Mouse (Mus musculus): Measurements from ENCODE around the gene Srl.
"Not testable (repeated sequence)": the region's sequence is repeated elsewhere in the genome, so short reads cannot be mapped to it uniquely, and the experiment has no call there.

The Srl gene

DNA sequence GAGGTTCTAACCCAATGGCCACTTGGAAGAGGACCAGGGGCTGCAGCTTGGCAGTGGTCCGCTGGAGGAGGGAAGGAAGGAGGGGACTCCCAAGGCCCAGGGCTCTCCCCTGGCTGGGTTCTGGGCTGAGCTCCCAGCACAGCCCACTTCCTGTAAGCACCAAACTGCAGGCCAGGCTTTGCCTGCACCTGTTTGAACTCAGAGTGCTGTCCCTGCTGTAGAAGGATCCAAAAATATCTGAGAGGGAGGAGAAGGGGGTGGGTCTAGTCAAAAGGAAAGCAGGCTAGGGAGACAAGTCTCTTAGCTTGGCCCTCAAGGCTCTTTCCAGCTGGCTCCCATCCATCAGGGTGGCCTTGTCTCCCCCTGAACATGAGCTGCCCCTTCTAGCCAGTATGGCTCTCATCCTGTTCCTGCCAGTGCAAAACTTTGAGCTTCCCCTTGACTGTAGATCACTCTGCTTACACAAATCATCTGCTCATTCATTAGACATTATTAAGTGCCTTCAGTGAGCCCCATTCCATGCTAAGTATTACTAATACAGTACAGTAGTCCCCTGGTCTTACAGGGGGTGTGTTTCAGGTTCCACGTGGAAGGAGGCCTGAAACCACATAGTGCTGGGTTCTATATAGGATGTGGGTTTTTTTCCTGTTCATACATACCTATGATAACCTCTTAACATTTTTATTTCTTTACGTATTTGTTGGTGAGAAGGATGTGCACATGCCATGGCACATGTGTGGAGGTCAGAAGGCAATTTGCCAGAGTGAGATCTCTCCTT, 28.8 kb downstream of the Srl start:
- DNase-seq: peak; percentile 42

DNA sequence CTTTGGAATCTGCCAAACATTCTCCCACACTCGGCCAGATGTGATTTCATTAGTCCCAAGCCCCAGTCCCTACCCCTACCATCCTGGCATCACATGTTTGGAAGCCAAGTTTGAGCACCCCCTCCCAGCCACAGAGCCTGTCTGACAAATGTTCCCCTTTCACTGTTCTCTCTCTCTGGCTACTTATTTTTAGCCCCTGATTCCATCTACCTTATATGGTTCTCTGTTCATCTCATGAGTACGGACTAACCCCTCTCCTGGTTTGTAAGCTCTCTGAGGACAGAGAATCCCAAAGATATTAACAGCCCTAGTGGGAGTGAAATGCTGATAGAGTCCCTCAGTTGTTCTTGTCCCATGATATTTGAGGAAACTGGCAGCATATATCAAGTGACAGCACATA, 30.2 kb downstream of the Srl start:
- DNase-seq: no peak

DNA sequence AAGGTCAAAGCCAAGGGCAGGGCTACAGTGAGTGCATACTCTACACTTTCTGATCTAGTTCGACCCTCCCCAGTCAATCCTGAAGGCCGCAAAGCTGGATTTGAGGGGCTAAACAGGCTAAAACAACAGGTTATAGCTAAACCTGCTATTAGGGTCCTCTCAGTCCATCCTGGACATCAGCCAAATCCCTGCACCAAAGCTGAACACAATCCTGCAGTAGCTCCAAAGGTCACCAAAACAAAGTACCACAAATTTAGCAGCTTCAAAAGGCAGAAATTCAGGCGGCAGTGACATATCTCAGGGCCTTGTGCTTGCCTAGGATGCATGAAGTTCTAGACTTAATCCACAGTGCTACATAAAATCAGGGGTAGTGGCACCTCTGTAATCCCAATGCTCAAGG, 35.4 kb downstream of the Srl start:
- no peak for DNase-seq

DNA sequence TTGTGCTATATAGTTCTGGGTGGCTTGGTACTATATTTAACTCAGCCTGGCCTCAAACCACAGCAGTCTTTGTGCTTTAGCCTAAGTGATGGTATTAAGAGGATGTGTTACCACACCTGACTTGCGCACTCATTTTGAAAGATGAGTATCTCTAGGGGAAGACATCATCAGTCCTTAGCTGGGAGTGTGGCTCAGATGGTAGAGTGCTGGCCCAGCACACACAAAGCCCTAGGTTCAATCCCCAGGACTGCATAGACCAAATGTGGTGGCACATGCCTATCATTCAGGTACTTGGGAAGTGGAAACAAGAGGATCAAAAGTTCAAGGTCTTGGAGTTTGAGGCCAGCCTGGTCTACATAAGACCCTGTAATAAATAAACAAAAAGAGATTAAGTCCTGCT, 38.1 kb downstream of the Srl start:
- no peak for DNase-seq

DNA sequence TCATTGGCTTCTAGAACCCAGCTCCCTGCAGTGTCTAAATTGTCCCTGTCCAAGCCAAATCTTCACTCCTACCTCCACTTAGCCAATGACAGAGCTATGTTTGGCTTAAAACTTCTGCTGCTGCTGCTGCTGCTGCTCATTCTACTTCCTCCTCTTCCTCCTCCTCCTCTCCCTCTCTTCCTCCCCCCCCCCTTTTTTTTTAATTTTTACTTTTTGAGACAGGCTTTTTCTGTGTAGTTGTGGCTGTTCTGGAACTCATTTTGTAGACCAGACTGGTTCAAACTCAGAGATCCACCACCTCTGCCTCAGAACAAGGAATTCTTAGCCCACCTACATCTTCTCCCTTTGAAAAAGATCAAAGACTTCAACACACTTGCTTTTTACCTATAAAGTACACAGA, 39.0 kb downstream of the Srl start:
- DNase-seq: no peak

DNA sequence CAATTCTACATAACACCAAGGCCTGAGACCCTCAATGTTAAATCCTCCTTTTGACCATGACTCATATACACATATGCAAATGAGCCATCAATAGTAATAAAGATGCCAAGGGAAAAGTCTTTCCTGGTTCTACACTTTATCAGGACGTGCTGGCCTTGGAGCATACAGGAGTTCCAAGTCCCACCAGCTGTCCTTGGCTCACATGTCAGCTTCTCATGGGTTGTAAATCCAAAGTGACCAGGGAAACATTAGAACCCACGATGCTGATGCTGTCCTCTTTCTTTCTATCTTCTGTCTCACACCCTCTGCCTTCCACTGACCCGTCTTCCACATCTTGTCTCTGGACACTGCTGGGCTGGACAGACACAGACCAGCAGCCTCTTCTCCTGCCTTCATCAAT, 39.9 kb downstream of the Srl start:
- no peak for DNase-seq

DNA sequence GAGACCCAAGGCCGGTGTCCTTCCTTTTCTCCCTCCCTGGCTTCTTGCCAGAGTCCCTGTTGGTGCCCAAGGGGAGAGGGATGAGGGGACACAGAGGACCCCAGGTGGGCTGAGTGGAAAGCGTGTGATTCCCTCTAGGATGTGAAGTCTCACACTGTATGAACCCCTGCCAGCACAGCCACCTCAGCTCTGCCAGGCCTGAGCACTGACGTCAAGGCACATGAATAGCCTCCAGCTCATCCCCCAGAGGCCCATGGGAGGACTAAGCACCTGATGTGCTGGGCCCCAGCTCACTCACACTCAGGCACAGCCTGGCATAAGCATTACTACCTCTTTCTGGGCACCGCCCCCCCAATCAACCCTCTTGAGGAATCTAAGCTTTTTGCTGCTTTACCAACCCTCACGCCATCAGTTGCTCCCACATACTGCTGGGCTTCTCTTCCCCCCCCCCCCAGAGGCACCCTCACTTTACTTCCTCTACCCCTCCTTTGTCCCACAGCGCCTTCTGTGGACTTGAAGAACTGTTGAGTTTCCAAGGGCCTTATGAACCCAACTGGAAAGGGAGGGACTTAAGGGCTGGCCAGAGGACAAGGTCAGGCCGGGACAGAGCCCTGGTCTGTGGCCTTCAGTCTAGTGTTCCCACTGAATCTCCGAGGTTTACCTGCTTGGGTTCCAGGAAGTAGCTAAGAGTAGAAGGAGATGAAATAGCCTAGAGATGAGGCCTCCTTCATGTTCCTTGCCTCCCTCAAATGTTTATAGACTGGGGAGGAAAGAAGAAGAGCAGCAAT, 40.8 kb downstream of the Srl start:
- no peak for DNase-seq

DNA sequence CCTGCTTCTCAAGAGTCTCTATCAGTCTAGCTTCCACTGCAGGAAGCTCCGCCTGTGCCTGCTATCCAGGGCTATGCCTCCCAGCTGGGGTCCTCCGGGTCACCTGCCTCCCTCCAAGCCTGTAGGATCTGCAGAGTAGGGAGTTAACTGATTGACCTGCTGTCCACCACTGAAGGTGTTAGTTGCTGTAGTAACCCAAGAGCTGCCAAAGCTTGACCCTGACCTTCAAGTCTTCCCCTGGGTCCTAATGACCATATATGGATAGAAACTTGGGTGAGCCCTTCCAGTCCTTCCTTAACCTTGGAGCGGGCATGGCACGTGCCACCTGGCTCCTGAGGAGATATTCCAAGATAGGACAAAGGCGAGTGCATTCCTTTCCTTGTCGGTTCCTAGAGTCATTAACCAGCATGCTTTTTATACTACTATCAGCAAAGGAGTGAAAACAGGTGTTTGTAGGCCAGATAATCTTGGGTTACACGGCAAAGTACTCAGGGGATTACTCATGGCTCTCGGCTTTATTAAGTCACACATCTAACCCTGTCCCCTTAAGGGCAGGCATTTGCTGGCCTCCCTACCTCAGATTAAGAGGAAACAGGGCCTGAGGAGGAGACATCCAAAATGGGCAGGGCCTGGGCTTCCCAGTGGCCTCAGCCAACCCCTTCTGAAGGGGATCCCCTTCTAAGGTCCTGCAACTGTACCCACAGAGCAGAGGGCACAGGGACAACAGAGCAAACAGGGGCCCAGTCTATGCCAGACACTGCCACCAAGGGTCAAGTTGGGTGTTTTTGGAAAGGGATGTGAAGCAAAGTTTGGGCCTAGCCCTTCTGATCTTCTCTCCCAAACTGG, 43.6 kb downstream of the Srl start:
- DNase-seq: no peak

DNA sequence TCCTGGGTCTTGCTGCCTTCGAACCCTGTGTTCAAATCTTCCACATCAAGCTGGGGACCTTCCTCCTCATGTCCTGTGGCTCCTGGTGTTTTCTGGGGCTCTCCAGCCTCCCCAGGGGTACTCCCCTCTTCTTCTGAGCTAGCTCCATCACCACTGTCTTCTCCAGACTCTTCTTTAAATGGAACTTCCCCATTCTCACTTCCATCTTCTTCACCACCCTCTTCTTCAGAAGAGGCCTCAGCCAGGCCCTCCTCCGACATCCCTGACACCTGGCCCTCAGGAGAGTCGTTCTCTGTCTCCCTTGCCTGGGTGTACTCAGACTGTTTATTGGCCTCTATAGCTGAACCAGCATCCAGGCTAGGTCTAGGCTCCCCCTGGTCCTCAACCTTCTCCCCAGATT, 45.1 kb downstream of the Srl start:
- DNase-seq: no peak

DNA sequence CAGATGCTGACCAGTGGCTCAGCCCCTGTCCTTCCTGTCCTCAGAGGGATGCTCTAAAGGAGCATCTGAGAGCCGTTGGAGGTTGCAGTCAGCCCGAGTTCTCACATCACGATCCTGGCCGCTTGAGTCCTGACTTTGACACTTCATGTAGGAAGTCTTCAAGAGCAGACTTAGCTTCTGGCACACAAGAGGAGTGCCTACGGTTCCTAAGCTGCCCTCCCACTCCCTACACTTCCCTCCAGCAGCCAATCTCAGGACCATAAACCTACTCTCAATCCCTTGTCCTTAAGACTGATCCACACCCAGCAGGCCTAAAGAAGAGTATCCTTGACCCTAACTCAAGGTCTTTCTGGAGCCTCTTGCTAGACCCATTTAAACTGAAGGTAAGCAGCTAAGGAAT, 45.8 kb downstream of the Srl start:
- peak; percentile 81 for DNase-seq

DNA sequence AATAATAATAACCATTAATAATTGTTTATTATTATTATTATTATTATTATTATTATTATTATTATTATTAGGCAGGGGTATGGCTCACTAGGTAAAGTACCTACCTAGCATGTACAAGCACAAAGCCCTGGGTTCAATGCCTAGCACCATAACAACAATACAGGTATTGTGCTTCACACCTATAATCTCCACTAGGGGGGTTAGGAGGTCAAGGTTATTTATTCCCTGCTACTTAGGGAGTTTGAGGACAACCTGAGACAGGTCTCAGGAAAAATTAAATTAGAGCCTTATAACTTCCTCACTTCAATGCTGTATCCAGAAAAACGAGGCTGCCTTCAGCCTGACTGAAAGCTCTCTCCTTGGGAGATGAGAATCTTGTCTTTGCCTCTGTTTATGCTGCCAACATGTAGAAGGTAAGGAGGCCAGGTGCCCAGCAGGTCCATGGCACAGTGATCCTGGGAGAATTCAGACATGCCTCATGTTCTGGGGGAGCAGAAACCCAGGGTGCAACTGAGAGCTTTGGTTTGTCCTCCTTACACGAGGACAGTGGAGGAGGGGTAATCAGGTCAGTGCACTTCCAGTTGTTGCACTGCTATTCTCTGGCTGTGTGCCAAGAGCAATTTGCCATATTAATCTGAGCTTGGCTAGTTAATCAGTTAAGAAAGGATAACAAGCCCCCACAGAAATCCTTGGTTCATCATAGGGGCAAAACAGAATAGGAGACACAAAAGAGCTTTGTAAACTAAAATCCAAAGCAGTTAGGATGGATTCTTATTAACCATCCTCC, 48.6 kb downstream of the Srl start:
- no peak for DNase-seq

DNA sequence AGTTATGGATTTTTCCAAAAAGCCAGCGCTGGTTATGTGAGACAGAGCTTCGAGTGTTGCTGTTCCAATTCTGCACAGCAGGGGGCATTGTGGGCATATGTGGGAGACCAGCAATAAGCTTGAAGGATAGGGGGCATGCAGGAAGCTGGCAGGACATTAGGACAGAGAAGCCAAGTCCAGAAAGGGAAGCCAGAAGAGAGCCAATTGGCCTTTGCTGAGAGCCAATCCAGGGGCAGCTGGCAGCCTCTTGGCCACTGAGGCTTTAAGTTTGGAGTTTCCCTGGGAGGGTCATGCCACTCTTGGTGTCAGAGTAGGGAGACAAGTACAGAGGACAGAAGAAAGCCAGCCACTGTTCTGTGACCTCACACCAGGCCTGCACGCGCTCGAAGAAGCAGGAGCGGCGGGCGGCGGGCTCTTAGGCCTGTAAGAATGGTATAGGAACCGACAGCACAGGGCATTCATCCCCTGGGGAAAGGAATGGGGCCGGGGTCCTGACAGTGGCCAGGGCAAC, 52.4 kb downstream of the Srl start:
- peak; percentile 98 for DNase-seq

DNA sequence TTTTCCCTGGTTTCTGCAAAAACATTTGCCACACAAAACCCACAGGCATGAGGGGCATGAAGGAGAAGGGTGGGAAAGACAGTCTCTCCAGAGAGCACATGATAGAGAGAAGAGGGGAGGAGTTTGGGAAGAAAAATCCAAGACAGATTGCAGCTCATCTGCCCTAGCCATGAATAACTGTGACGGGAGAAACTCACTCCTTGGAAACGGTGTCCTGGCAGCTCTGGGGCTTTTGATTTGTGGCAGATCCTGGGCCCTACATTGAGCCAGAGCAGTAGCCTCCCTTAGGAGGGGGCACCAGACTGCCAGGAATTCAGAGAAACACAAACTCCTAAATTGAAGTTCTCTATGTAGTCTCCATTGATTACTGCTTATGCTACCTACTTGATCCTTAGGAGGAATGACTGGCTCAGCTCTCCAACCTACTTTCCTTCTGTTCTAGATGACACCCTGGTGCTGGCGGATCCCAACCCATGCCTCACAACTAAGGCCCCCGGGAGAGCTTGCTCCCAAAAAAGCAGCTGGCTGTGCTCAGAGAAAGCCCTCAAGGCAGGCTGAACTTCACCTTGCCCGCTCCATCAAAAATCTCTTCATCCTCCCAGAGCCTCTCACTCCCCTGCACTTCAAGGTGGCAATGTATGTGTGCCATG, 60.9 kb downstream of the Srl start:
- DNase-seq: no peak

DNA sequence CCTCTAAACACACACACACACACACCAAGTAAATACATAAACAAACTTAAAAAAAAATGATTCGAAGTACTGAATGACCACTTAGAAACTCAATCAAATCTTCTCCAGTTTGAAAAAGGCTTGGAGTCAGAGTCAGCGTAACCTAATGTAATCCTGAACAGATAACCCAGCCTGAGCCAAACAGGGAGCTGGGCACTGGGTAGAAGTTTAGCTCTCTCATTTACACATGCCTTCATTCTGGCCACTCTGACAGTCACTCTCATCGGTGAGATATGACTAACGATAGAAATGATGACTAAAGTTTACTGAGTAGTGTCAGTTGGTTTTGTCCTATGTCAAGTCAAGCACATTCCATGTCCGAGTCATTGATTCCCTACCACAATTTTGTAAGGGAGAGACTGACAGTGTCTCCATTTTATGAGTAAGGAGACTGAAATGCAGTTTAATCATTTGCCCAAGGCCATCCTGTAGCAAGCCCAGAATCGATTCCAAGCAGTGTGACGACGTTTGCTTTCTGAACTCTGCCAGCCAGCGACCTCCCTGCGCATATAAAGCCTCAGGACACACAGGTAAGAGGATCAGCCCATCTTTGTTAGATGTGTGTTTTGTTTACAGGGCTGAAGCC, 63.9 kb downstream of the Srl start:
- no peak for DNase-seq

DNA sequence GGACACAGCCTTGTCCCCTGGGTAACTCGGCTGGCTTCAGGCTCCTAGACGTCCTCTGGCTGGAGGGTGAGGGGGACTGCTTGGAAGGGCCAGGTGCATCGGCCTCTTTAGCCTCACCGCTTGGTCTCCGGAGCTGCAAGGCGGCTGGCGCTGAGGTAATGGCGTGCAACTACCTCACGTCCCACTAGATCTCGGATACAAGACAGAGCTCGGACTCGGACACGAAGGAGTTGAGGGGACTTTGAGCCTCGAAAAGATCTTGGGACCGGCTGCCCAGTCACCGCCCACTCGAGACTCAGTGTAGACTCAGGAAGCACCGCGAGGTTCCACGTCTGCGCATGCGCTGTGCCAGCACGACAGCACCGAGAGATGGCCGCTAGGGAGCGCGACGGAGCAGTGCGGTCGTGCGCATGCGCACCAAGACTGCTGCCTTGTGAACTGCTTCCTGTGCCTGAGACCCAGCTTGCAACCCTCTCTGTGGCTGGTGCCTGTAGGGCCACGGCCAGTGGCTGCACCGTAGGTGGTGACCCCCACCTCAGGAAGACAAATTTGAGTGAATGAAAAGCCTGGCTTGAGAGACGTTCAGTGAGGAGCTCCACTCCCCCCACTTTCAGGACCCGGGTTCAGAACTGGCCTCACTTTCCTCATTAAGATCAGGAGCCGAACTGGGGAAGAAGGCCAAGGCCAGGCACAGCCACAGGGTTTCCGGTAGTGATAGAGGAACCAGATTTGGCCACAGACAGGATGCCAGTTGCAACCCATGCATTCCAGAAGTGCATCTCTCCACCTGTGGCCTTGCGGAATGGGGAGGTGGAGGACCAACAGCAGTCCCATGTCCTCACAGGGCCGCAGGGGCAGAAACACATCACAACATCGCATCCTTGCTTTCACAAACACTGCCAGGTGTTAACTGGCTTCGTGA, 66.5 kb downstream of the Srl start:
- peak; percentile 95 for DNase-seq

DNA sequence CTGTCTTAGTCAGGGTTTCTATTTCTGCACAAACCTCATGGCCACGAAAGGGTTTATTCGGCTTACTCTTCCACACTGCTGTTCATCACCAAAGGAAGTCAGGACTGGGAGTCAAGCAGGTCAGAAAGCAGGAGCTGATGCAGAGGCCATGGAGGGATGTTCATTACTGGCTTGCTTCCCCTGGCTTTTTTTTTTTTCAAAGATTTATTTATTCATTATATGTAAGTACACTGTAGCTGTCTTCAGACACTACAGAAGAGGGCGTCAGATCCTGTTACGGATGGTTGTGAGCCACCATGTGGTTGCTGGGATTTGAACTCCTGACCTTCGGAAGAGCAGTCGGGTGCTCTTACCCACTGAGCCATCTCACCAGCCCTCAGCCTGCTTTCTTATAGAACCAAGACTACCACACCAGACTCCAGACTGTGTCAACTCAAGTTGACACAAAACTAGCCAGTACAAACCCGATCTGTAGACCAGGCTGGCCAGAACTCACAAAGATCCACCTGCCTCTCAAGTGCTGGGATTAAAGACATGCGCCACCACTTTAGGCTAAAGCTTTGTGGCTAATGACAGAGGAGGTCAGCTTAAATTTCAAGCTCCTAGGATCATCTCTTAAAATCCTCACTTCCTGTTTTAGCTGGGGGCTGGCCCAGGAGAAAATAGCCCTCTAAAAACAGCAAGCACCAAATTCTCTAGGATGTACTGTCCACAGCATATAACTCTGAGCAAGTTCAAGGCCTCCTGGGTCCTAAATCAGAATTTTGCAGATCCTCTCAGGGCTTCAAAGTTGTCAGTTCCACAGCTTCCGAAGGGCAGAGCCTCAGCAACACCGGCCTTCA, 67.4 kb downstream of the Srl start:
- DNase-seq: not testable (repeated sequence)

DNA sequence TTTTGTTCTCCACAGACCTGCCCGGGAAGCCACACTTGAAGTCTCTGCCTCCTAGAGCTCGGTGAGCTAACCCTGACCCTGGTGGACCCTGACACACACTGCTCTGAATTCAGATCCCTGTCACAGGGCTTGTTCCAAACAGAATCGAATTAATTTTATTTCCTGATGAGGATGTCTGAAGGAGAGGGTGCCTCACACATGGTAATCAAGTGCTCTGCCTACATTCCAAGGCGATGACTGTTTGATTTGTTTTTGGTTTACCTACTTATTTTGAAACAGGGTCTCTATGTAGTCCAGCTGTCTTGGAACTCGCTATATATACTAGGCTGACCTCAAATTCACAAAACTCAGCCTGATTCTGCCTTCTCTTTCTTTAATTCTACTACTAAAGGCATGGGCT, 68.4 kb downstream of the Srl start:
- no peak for DNase-seq

DNA sequence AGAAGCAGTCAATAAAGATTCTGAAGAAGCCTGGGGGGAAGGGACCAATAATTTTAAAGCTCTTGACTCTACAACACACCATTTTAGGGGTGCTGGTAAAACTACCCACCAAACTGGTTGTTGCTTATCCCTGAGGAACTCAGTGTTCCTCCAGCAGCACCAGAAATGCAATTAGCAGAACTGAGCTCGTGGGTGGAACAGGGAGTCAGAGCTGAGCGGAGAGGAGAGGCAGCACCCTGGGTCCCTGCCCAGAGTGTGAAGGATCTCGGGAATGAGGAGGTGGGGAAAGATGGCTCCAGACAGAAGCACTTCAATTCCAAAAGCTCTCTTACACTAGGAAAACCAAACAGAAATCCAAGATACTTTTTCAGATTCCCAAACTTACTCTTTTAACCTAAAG, 68.9 kb downstream of the Srl start:
- peak; percentile 70 for DNase-seq

DNA sequence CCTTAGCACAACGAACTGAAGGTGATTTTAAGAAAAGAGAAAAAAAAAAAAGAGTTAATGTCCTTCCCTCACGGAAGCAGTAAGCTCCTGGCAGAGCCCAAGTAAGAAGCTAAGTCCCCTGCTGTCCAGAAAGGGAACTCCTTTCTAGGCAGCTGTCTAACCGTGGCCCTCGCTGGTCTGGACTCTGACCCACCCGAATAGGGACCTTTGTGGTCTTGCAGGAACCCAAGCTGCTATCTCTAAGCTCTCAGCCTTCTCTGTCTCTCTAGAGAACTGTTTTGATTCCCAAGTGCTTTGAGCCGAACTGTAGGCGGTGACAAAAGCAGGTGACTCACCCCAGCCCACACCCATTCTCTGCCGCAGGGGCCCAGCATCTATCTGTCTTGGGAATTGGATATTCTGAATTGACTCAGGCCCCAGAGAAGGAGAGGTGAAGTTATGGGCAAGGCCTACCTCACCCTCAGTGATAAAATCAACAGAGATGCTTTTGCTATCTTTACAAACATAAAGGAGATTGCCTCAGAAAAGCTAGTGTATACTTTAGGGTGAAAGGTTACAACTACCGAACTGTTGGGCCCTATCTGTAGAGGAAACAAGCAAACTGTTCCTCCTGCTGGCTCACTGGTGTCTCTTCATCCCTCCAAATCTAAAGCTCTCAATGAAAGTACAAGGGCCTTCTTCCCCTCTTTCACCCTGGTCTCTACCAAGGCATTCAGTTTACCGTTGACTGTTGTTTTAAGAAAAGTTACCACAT, 71.8 kb downstream of the Srl start:
- no peak for DNase-seq

All from lung, postnatal 36 days (tissue).